Mouse (Mus musculus) brown adipose tissue, adult 24 weeks (tissue): Measurements from ENCODE around the gene Eya2. TPM values are rescaled to one million over a fixed set of nuclear protein-coding genes. Genes with fewer than 3 reads are reported as not detected.

Source experiments
- H3K27ac ChIP-seq: fragments of 200-500 bp; replicated peaks from 2 replicates; pipeline ENCODE4 v1.5.1; 2012; ENCODE audit warnings: low read depth, mild to moderate bottlenecking, low read length
- H3K4me1 ChIP-seq: fragments of 200-500 bp; 2 replicates; pipeline ENCODE4 v1.6.1; 2012; ENCODE audit warnings: low read length, mixed read lengths; ENCODE audit not compliant: control insufficient read depth, insufficient read depth, insufficient read length
- H3K4me3 ChIP-seq: fragments of 200-500 bp; 2 replicates; pipeline ENCODE4 v1.5.1; 2012; ENCODE audit warnings: low read depth, mild to moderate bottlenecking, low read length, moderate library complexity; ENCODE audit not compliant: insufficient read depth
- polyA plus RNA-seq: library from polyadenylated mRNA; stranded (reverse); fragments of >200 nt; gene quantifications from 2 replicates; pipeline ENCODE4 v1.2.4, GENCODE M21; 2012; ENCODE audit not compliant: missing spikeins, insufficient read depth, insufficient read length

Gene Eya2
- polyA plus RNA-seq, 1 experiment: 1.4 TPM

DNA sequence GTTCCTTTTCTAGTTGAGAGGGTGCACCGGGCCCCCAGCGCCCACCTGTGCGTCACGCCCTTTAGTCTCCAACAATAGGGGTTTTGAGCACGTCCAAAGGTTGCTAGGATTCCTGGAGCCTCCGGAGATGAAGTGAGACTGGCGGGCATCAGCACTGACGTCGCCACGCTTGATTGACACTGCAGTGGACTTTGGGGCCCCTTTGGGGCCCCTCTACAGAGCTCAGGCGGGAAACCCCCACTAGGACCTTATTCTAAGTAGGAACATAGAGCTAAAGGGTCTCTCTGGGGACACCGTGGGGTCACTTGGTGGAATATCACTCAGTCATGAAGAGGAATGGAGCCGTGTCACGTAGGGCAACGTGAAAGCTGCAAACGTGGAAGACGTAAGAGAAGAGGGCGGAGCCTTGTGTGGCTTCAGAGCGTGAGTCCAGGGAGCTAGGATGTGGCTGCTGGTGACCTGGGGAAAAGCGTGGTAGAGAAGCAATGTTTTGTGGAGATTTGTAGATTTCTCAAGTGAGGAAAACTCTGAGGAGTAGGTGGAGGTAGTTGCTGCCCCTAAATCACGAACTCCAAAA is 147.5 kb downstream of the Eya2 start:
- Histone ChIP-seq H3K4me1 (no peaks in the 10 kb centered on the region), H3K4me3 (no peak overlapping the region), H3K27ac (no peak overlapping the region)

DNA sequence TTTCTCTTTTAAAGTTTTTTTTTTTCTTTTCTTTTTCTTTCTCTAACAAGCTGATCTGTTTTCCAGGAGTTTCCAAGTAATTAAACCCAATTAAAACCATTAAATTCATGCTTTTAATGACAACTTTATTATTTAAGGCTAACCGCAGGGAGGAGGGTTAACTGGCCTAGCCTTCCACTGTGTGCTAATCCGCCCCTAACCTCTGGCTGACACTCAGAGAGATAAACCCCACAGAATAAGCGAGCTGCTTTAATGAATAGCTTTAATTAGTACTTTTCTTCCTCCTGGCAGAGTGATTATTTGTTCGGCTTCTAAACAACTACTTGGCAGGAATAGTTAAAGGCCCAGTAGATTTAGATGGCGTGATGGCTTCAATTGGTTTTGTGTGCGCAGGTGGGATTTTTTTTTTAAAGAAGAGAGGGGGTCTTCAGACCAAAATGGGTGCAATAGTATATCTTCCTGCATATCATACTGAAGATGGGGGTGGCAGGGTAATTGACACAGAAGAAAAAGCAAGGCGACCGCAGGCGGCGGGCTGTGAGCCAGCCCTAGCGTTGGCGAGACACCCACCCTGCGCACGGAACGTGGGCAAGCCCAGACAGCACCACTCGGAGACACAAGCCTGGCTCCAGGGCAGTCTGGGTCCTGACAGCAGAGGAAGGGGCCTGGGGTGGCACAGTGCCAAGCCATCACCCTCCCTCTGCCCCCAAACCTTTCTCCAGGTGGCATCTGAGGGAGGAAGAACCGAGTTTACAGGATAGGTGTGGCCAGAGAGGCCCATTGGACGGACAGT is 150.7 kb downstream of the Eya2 start:
- H3K27ac ChIP-seq: no peak overlapping the region

DNA sequence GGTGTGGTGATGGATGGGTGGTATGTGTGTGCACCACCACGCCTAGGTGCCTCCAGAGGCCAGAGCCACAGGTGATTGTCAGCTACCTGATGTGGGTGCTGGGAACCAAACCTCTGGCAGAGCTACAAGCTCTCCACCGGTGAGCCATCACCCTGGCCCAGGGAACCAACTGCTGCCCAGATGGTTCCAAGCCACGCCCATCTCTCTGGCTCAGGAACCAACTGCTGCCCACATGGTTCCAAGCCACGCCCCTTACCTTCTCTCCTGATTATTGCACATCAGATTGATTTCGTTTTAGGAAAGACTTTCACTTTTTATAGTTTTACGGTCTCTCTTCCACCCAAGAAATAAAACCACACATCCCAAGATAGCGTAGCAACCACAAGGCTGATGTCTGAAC is 153.1 kb downstream of the Eya2 start:
- H3K27ac ChIP-seq: no peak overlapping the region
- H3K4me3 ChIP-seq: no peak overlapping the region
- no peaks in the 10 kb centered on the region for H3K4me1 ChIP-seq

More for the DNA sequence above, 150.7 kb downstream of the Eya2 start:
- Histone ChIP-seq H3K4me1 (no peaks in the 10 kb centered on the region), H3K4me3 (no peak overlapping the region)

DNA sequence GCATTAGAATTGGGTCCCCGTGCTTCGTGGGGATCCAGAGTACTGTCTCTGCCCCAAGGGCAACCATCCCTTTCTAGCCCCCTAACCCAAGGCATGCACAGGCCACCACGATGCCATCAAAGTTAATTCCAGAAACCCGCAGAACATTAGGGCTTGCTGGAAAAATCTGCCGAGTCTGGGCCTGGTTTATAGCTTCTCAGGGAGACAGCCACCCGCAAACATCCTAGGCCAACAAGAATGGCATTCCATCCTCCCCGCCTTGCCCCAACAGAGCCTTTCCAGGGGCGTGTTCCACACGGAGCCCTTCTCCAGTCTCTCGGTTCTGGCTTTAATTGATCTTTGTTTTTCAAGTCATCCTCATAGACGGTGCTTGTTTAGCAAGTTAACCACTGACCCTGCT is 153.6 kb downstream of the Eya2 start:
- no peak overlapping the region for H3K4me3 ChIP-seq
- H3K27ac ChIP-seq: no peak overlapping the region
- H3K4me1 ChIP-seq: no peaks in the 10 kb centered on the region

DNA sequence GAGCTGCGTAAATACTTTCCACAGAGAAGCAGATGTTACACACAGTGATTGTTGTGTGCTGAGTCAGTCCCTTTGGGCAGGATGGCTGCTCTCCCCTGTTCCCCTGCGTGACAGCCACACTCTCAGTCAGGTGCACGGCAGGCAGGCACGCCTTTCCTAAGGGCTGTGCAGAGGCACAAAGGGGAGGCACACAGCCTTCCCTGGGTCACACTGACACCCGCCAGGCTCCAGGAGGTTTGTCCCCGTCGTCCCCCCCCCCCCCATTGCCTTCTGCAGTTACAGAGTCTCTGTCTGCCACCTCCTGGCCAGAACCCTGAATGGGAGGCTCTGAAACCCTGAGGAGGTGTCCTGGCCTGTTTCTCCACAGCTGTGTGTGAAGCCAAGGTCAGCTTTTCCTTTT is 156.2 kb downstream of the Eya2 start:
- Histone ChIP-seq H3K4me3 (no peak overlapping the region), H3K27ac (no peak overlapping the region), H3K4me1 (no peaks in the 10 kb centered on the region)

DNA sequence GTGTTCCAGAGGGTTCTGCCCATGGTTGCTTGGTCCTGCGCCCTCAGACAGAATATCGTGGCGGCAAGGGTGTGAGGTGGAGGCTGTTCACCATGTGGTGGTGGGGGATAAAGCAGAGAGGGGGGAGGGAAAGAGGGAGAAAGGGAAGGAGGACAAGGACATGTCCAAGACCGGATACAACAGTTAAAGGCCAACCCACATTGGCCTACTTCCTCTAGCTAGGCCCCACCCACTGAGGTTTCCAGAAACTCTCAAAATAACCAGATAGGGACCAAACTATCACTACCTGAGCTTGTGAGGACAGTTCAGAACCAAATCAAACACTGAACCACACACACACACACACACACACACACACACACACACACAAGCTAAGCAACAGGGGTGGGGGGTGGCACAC is 157.9 kb downstream of the Eya2 start:
- Histone ChIP-seq H3K4me1 (no peaks in the 10 kb centered on the region), H3K27ac (no peak overlapping the region), H3K4me3 (no peak overlapping the region)

DNA sequence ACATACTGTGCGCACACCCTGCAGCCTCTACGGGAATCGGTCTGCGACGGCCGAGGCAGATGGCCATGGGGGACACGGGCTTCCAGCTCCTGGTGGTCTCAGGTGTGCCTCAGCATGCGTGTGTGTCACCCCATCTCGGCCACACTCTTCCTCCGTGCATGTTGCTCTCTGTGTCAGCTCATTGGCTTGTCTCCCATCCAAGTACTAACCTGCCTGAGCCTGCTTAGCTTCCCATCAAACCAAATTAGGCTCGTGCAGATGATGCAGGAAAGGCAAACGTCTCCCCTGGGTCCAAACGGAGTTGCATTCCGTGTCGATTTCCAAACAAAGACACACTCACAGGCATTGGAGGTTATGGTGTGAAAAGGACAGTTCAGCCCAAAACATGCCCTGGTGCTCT is 163.0 kb downstream of the Eya2 start:
- H3K4me3 ChIP-seq: no peak overlapping the region
- H3K4me1 ChIP-seq: no peaks in the 10 kb centered on the region
- no peak overlapping the region for H3K27ac ChIP-seq

DNA sequence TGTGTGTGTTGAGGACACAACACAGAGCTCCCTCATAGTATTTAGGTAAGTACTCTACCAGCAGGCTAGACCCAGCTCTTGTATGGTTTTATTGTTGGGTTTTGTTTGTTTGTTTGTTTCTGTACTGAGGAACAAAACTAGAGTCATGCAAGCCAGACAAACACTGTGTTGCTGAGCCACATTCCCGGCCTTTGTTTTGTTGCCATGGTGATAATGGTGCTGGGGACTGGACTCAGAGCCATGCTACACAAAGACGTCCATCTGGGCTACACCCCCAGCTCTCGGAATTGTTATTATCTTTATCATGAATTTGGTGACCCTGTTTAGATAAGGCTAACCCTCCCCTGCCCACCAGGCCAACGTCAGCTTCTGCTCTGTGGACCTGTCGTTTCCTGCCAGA is 163.7 kb downstream of the Eya2 start:
- Histone ChIP-seq H3K4me1 (no peaks in the 10 kb centered on the region), H3K27ac (no peak overlapping the region), H3K4me3 (no peak overlapping the region)

DNA sequence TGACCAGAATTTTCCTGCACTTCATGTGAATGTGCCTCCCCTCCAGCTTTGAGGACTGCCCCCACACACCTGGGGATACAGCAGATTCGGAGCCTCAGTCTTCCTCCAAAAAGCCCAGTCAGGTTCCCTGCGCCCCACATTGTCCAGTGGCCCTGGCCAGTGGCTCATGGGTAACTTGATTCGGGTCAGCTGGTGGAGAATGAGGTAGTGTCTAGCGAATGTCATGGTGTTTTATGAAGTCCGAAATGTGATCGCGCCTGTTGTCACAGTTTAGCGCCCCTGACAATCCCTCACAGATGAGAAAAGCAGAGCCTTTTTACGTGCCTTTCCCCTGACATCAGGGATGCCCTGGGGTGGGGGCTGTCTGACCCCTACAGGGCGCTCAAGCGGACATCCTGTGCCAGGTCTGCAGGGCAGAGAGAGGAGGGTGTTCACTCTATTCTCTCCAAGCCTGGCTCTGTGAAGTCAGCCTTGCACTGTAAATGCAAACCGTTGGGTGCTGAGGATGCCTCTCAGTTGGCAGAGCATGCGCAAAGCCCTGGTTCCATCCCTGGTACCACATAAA is 164.7 kb downstream of the Eya2 start:
- H3K27ac ChIP-seq: no peak overlapping the region

DNA sequence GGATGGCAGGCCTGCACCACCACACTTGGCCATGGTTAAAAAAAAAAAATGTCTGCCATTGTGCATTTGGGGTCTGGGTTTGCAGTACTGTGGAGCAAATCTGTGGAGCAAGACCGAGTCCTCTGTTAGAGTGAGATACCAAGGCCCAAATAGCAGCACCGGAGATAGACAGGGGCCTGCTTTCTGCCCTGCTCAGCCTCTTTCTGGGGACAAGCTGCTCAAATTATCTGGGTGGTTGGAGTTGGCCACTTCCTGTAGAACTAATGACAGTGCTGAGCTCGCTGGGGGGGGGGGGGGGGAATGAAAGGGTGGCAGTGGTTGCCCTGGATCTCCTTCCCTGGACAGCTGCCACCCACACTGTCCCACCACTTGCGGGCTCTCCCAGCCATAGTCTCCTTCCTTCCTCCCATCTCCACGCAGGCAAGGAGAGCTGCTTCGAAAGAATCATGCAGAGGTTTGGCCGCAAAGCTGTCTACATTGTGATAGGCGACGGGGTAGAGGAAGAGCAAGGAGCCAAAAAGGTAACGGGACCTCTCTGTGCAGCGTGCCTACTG is 174.1 kb downstream of the Eya2 start:
- Histone ChIP-seq H3K27ac (no peak overlapping the region), H3K4me3 (no peak overlapping the region), H3K4me1 (no peaks in the 10 kb centered on the region)

More for the DNA sequence above, 164.7 kb downstream of the Eya2 start:
- H3K4me3 ChIP-seq: no peak overlapping the region
- H3K4me1 ChIP-seq: no peaks in the 10 kb centered on the region

DNA sequence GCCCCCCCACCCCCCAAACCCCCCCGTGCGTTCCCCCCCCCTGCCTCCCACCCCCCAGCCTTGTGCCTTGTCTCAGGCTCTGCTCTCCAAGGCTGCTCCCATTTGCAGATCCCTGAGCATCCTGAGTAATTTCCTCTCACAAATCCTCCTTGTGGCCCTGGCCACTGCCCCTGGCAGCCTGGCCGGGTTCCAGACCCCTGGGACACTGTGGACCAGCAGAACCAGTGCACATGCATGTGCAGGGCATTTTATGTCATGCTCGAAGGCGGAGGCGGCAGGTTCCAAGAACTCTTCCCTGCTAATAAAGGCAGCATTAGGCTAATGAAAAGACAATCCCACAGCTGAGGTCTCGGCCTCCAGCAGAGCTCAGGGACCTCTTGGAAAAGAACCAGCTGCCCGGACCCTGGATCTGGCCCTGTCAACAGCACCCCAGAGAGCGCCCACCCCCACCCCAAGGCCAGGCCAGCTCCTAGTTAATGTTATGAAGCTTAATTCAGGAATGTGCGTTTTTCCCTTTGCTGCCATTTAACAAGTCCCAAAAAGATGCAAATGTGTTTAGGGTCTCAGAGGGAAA is 174.6 kb downstream of the Eya2 start:
- no peak overlapping the region for H3K27ac ChIP-seq
- no peak overlapping the region for H3K4me3 ChIP-seq
- H3K4me1 ChIP-seq: no peaks in the 10 kb centered on the region

DNA sequence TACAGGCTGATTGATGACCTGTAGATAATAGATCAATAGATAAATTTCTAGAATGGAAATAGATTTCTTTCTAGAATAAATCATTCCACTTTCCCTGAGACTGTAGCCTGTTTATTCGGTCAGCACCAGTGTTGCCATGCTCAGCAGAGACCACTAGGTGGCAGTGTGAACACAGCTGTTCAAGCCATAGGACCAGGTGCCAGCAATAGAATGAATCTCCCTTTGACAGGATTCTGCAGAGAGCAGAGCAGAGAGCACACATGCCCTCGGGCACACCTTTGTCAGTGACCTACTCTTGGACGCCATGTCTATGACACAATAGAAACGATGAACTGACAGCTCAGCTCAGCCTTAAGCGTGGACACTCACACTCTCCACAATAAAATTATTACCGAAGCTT is 184.1 kb downstream of the Eya2 start:
- Histone ChIP-seq H3K4me1 (no peaks in the 10 kb centered on the region), H3K27ac (no peak overlapping the region), H3K4me3 (no peak overlapping the region)

DNA sequence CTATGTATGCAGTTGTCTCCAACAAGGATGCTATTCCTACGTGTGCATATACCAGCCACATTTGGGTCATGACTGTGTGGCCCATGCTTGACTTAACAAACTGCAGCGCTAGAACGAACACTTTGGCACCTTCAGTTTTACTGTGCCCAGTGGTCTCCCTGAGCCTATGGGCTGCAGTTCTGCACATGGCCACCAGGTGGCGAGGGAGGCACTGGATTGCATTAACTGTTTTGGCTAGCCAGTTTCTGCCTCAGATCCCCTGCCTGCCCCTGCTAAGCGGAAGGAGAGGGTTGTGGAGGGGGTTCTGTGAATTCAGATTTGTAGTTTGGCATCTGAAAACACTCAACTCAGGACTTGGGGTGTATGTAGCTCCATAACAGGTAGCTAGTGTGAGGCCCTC is 187.5 kb downstream of the Eya2 start:
- H3K4me3 ChIP-seq: no peak overlapping the region
- H3K27ac ChIP-seq: no peak overlapping the region
- H3K4me1 ChIP-seq: no peaks in the 10 kb centered on the region

DNA sequence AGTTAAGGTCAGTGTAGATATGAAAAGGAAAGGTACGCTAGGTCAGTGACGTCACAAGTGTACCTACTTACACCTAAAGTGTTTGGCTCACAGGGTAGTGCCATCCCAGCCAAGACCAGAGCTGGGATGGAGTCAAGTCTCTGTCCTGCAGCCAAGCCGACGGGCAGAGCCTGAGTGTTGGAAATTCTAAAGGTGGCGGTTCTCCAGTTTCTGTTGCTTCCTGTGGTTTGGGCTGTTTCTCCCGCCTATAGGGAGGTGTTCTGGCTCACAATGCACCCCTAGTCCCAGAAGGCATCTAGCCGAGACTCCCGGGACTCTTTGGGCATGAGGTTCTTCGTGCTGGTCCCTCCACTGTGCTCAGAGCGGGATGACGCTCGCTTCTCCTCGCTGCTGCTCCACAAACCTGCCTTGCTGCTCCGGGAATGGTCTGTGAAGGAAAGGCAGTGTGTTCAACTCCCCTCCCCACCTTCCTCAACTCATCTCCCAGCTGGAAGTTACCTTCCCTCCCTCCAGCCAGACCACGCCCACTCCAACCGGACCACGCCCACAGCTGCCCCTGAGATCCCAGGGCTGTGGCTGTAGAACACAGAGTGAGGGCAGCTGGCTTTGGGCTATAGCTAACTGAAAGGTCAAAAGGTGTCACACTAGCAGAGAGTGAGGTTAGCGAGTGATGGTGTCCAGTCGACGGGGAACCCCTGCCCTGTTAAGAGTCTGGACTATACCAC is 190.6 kb downstream of the Eya2 start:
- Histone ChIP-seq H3K4me1 (peaks cover 8% of the 10 kb centered on the region), H3K27ac (no peak overlapping the region), H3K4me3 (no peak overlapping the region)

DNA sequence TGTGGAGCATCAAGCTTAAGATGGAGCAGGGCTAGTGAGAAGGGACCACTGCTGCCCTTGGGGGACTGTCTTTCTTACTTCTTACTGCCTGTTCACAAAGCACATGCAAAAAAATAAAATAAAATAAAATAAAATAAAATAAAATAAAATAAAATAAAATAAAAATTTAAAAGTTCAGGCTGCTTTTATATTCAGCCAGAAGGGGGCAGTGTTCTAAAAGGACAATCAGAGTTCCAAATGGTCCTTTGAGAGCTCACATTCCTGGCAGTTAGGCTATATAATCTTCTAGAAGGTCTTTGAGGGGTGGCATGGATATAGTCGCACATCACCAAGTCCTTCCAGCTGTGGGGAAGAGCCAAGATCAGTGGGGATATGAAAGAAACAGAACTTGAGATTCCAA is 191.6 kb downstream of the Eya2 start:
- H3K4me1 ChIP-seq: peaks cover 10% of the 10 kb centered on the region
- no peak overlapping the region for H3K27ac ChIP-seq
- H3K4me3 ChIP-seq: no peak overlapping the region
